Mouse (Mus musculus) CH12.LX (cell line): ENCODE measurements at regions not wholly inside any gene's neighbourhood (a gene's known extent, or its start where the extent isn't known, plus 50 kb on each side); places are given as distances from the start of the nearest gene placed in this dataset.
"Not testable (repeated sequence)": the region's sequence is repeated elsewhere in the genome, so short reads cannot be mapped to it uniquely, and the experiment has no call there.

ENCODE experiments used
- DNase-seq: peaks from one replicate; pipeline ENCODE4 v3.0.0-alpha.2; 2013; ENCODE audit errors: extremely low read depth
- H3K27ac ChIP-seq: 2 replicates; pipeline ENCODE4 v1.5.1; 2012; ENCODE audit warnings: low read depth, mild to moderate bottlenecking, control low read depth, moderate library complexity; ENCODE audit not compliant: insufficient read depth
- H3K27me3 ChIP-seq: replicated peaks from 2 replicates; pipeline ENCODE3; 2012; ENCODE audit warnings: inconsistent platforms
- H3K36me3 ChIP-seq, 2 experiments: replicated peaks in 1 of 2; 2 replicates each; pipeline versions ENCODE3 to v1.6.1; 2012; ENCODE audit warnings: inconsistent platforms in 1 of 2, low read length in 1 of 2, mild to moderate bottlenecking in 1 of 2, mixed read lengths in 1 of 2, moderate library complexity in 1 of 2; ENCODE audit not compliant: control insufficient read depth in 1 of 2, insufficient read depth in 1 of 2
- H3K4me1 ChIP-seq, 2 experiments: 2 replicates each; pipeline ENCODE4 v1.6.1; 2012; ENCODE audit warnings: inconsistent platforms in 1 of 2, moderate library complexity in 1 of 2; ENCODE audit not compliant: insufficient read depth in 2 of 2, control insufficient read depth in 1 of 2
- H3K4me2 ChIP-seq: 2 replicates; pipeline ENCODE4 v1.6.1; 2012; ENCODE audit warnings: low read depth, mild to moderate bottlenecking, control low read depth; ENCODE audit not compliant: poor library complexity, insufficient read depth, severe bottlenecking
- H3K4me3 ChIP-seq, 3 experiments: fragments of 150-350 bp in 1 of 3; sonication (generic) in 1 of 3; replicated peaks in 1 of 3; 2 replicates each; pipeline versions ENCODE3 to v1.5.1; 2011 to 2012; ENCODE audit warnings: low read depth in 2 of 3, low read length in 2 of 3, mild to moderate bottlenecking in 2 of 3, moderate library complexity in 2 of 3, control low read depth in 1 of 3, improper control_type of control experiment in 1 of 3, inconsistent platforms in 1 of 3, mixed read lengths in 1 of 3; ENCODE audit not compliant: poor library complexity in 1 of 3
- H3K79me2 ChIP-seq: replicated peaks from 2 replicates; pipeline ENCODE4 v1.6.1; 2012; ENCODE audit warnings: mild to moderate bottlenecking, moderate library complexity; ENCODE audit not compliant: control insufficient read depth, poor library complexity, insufficient read depth, severe bottlenecking; ENCODE audit errors: extremely low read depth
- H3K9ac ChIP-seq: 2 replicates; pipeline ENCODE4 v1.6.1; 2012; ENCODE audit warnings: low read depth, mild to moderate bottlenecking, control low read depth, moderate library complexity; ENCODE audit not compliant: insufficient read depth
- H3K9me3 ChIP-seq: replicated peaks from 2 replicates; pipeline ENCODE3; 2012; ENCODE audit warnings: low read length, inconsistent platforms, mixed read lengths
- CHD1 ChIP-seq: IDR thresholded peaks from 2 replicates; pipeline ENCODE4 v1.6.1; 2012; ENCODE audit warnings: low read depth, low read length, improper control_type of control experiment, inconsistent platforms
- E2F4 ChIP-seq: IDR thresholded peaks from 2 replicates; pipeline ENCODE4 v1.6.1; 2011; ENCODE audit warnings: low read depth, low read length, improper control_type of control experiment; ENCODE audit not compliant: insufficient replicate concordance
- IRF4 ChIP-seq: IDR thresholded peaks from 2 replicates; pipeline ENCODE4 v1.6.1; 2014; ENCODE audit warnings: low read depth, mild to moderate bottlenecking, inconsistent platforms, low read length, improper control_type of control experiment
- JUND ChIP-seq: conservative IDR thresholded peaks from 2 replicates; pipeline ENCODE4 v1.6.1; 2011; ENCODE audit warnings: low read depth, low read length, improper control_type of control experiment
- MEF2A ChIP-seq: IDR thresholded peaks from 2 replicates; pipeline ENCODE4 v1.6.1; 2014; ENCODE audit warnings: low read depth, mild to moderate bottlenecking, inconsistent platforms, low read length, improper control_type of control experiment, borderline replicate concordance
- MYC ChIP-seq: IDR thresholded peaks from 2 replicates; pipeline ENCODE4 v1.6.1; 2011; ENCODE audit warnings: low read depth, mild to moderate bottlenecking, improper control_type of control experiment, low read length
- SIN3A ChIP-seq: IDR thresholded peaks from 2 replicates; pipeline ENCODE4 v1.6.1; 2012; ENCODE audit warnings: low read length, improper control_type of control experiment, inconsistent platforms
- TBP ChIP-seq: conservative IDR thresholded peaks from 2 replicates; pipeline ENCODE4 v1.6.1; 2011; ENCODE audit warnings: low read depth, low read length, improper control_type of control experiment
- UBTF ChIP-seq: IDR thresholded peaks from 2 replicates; pipeline ENCODE4 v1.6.1; 2012; ENCODE audit warnings: low read depth, mild to moderate bottlenecking, inconsistent platforms, low read length, improper control_type of control experiment, moderate library complexity
- dilution Hi-C: fragments of 300-500 bp; cut with MboI; formaldehyde crosslinking; loops from 2 replicates; pipeline ENCODE4 v1.14.3; 2020; ENCODE audit warnings: low sequenced_read_pairs; ENCODE audit not compliant: extremely low pct_unique_long_range_greater_than_20kb, extremely low pct_ligation_motif_present
- in situ Hi-C: fragments of 300-500 bp; cut with MboI; formaldehyde crosslinking; loops from 3 replicates; pipeline ENCODE4 v1.14.3; 2019; ENCODE audit warnings: low sequenced_read_pairs, low pct_ligation_motif_present, low pct_unique_long_range_greater_than_20kb, mixed read lengths

DNA sequence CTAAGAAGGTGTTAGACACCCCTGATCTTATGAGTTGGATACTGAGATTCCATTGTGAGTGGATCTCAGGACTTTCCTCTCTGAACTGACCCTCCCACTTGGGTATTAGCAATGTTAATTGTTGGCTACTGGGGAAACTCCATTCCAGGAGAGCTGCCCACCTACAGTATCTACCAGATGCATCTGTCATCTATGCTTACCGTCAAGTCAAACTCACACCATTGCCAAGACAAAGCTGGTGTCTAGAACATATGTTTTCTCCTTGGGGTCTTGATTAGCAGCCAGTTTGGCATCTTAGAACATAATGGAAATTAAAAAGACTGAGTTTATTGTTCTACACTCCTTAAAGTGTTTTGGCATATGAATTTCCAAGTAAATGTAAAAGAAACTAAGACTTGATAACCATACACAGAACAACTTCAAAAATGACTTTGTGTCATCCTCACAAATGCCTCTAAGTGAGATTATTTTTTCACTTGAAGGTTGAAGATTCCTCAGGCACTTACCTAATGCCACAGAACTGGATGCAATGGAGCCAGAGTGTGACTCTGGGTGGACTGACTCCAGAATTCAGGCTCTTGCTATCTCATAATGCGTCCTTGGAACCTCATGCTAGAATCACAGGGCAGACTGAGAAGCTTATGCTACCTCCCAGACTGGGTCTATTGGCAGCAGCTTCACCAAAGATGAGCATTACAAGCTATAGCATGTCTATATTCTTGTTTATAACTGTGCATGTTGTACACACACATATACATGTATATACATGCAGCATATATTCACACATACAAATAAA is 107.5 kb upstream of the Rnf152 start:
- in situ Hi-C loops (no loop called here), dilution Hi-C loops (no loop called here)
- Histone ChIP-seq H3K4me3 (no peak overlapping the region), H3K4me2 (no peak overlapping the region)
- TF ChIP-seq E2F4 (no peak), MYC (no peak), UBTF (no peak), TBP (no peak), SIN3A (no peak), IRF4 (no peak), JUND (no peak)
- TF ChIP-seq, all 38 proteins: peak for 0
- H3K27me3 ChIP-seq = no peaks in the 10 kb centered on the region
- H3K79me2 ChIP-seq = no peaks in the 10 kb centered on the region
- H3K4me1 ChIP-seq = no peaks in the 10 kb centered on the region
- no peak for DNase-seq
- H3K36me3 ChIP-seq = no peaks in the 10 kb centered on the region
- no peak overlapping the region for H3K27ac ChIP-seq
- H3K9me3 ChIP-seq = no peaks in the 10 kb centered on the region
- H3K9ac ChIP-seq = no peak overlapping the region

DNA sequence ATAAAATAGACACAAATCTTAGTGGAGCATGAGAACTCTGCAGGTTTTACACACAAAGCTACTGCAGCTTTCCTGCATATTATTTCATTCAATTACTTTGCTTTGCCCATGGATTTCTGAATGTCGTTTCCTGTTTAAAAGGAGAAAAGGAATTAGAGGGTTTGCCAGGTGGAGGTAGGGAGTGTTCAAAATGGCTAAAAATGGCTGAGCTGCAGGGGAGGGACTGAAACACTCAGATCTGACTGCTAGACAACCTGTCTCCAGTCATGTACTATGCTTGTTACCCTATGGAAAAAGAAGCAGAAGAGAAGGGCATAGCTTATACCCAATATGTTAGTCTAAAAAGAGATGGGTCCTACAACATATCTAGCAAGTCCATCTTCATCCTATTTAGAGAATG is 106.2 kb upstream of the Rnf152 start:
- no peaks in the 10 kb centered on the region for H3K4me1 ChIP-seq
- DNase-seq = no peak
- no peak overlapping the region for H3K4me3 ChIP-seq
- dilution Hi-C loops = no loop called here
- no peaks in the 10 kb centered on the region for H3K79me2 ChIP-seq
- no peak for TF ChIP-seq JUND
- no peak for TF ChIP-seq CHD1
- TF ChIP-seq MEF2A = no peak
- TF ChIP-seq, all 38 proteins: peak for 0
- Histone ChIP-seq H3K4me2 (no peak overlapping the region), H3K36me3 (no peaks in the 10 kb centered on the region), H3K9ac (no peak overlapping the region), H3K27me3 (no peaks in the 10 kb centered on the region), H3K9me3 (no peaks in the 10 kb centered on the region), H3K27ac (no peak overlapping the region)
- in situ Hi-C loops = no loop called here

DNA sequence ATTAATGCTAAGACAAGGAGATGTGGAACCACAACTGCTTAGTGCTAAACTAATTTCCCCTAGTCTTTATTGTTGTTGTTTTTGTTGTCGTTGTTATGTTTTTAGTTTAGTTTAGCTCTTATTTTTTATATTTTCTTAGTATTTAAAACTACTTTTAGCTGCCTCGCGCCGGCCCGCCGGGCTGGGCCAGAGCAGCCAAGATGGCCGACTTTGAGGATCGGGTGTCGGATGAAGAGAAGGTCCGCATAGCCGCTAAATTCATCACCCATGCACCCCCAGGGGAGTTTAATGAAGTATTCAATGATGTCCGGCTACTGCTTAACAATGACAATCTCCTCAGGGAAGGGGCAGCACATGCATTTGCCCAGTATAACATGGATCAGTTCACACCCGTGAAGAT is 99.3 kb upstream of the Rnf152 start:
- H3K9me3 ChIP-seq, dilution Hi-C loops, H3K79me2 ChIP-seq, H3K36me3 ChIP-seq, in situ Hi-C loops, DNase-seq, H3K27ac ChIP-seq, H3K4me2 ChIP-seq, H3K4me3 ChIP-seq, H3K9ac ChIP-seq, H3K27me3 ChIP-seq: not testable (repeated sequence)
- peaks cover 0 to 22% of the 10 kb centered on the region in 2 experiments; a peak in 2 of 4 replicates for H3K4me1 ChIP-seq
